ENCODE assay signal across 11 mouse cellular contexts in the genomic region with DNA sequence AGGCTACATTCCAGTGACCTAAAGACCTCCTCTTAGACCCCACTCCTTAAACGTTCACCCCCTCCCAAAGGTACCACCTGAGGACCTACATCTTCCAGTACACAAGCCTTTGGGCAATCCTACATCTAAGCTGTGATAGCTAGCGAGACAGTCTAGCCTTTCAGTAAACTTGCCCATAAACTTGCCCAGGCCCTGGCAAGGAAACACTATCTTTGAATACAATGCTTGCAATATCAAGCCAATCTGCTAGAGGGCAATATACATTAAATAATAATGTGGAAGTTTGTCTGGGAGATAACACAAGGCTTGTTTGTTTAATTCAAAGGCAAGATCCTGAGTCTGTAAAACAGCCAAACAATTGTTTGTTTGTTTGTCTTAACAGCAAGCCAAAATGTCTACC.
DNase-seq lines count a peak whose midpoint lies in the region; ATAC-seq and TF ChIP-seq lines count a peak whose summit lies in the region.
"Had no signal": no experiment of that assay in that cellular context is flagged by ENCODE, and none has a peak within 500 bp of the region (broad histone marks: within the 10 kb centered on the region; RNA-seq: fewer than 3 reads in every experiment).

No protein-coding gene starts in this region.

- H3K9me3 ChIP-seq in forebrain, embryonic 15.5 days = no peaks in the 10 kb centered on the region
- H3K9me3 ChIP-seq in forebrain, embryonic 11.5 days (ENCODE audit: control insufficient read depth, low read length) = no peaks in the 10 kb centered on the region
- H3K9me3 ChIP-seq: heart, embryonic 13.5 days had no signal

- peaks cover 6% of the 10 kb centered on the region for H3K4me1 ChIP-seq in forebrain, embryonic 15.5 days
- 0 out of 2 replicates have a peak, but pooled peaks cover 1% of the 10 kb centered on the region for H3K4me1 ChIP-seq in forebrain, embryonic 11.5 days (replicated peaks; ENCODE audit: control insufficient read depth, insufficient read depth, low read length)
- no peaks in the 10 kb centered on the region for H3K4me1 ChIP-seq in thymus, adult 2 months (replicated peaks; ENCODE audit: control insufficient read depth, insufficient read depth, low read length)
- H3K4me1 ChIP-seq: heart, embryonic 13.5 days had no signal

- H3K27me3 ChIP-seq in forebrain, embryonic 15.5 days = no peaks in the 10 kb centered on the region
- no peaks in the 10 kb centered on the region for H3K27me3 ChIP-seq in forebrain, embryonic 11.5 days (ENCODE audit: control insufficient read depth, insufficient read depth, low read length)
- no peaks in the 10 kb centered on the region for H3K27me3 ChIP-seq in thymus, adult 2 months (ENCODE audit: control insufficient read depth, insufficient read depth, low read length)
- H3K27me3 ChIP-seq: heart, embryonic 13.5 days had no signal

- no peak overlapping the region for H3K4me3 ChIP-seq in forebrain, embryonic 15.5 days
- no peak overlapping the region for H3K4me3 ChIP-seq in forebrain, embryonic 11.5 days (ENCODE audit: low read depth, low read length)
- H3K4me3 ChIP-seq in thymus, adult 2 months (ENCODE audit: control insufficient read depth, insufficient read depth, low read length) = no peak overlapping the region
- H3K4me3 ChIP-seq: heart, embryonic 13.5 days had no signal

- peak; percentile 51; the same call in 1 of the 2 replicates for ATAC-seq in forebrain, embryonic 15.5 days (replicated peaks)
- no peak for ATAC-seq in forebrain, embryonic 11.5 days (replicated peaks; ENCODE audit: low FRiP score)

- no peak for TF ChIP-seq POLR2A in thymus, adult 2 months (IDR thresholded peaks at IDR 0.05; ENCODE audit: control insufficient read depth, extremely low read depth, insufficient read depth, low read length, poor library complexity)

- no peak for TF ChIP-seq CTCF in thymus, adult 2 months (IDR thresholded peaks at IDR 0.05; ENCODE audit: borderline replicate concordance, control insufficient read depth, extremely low read depth, insufficient read depth, low read length, poor library complexity)

- H3K4me2 ChIP-seq in forebrain, embryonic 15.5 days (replicated peaks) = no peak overlapping the region
- no peak overlapping the region for H3K4me2 ChIP-seq in forebrain, embryonic 11.5 days (ENCODE audit: low read depth, low read length, severe bottlenecking)
- H3K4me2 ChIP-seq: heart, embryonic 13.5 days; liver, embryonic 11.5 days had no signal

- DNase-seq in forebrain, embryonic 11.5 days (ENCODE audit: low spot score) = no peak
- peak; percentile 45 for DNase-seq in layer of hippocampus, adult 9-10 months (ENCODE audit: low spot score)
- DNase-seq in layer of hippocampus, adult 9-11 months = no peak
- peak; percentile 42 for DNase-seq in MN1 (ENCODE audit: low spot score)
- DNase-seq in fibroblast of lung, adult 2 months (ENCODE audit: low read depth) = peak; percentile 19
- DNase-seq in thymus, adult 2 months = no peak
- DNase-seq in thymus, postnatal 4 days = no peak
- DNase-seq: right cerebral cortex, postnatal 25 days had no signal

- H3K9ac ChIP-seq in forebrain, embryonic 15.5 days (replicated peaks) = no peak overlapping the region
- no peak overlapping the region for H3K9ac ChIP-seq in forebrain, embryonic 11.5 days (ENCODE audit: low read length)
- H3K9ac ChIP-seq: heart, embryonic 13.5 days had no signal

- no peak overlapping the region for H3K27ac ChIP-seq in forebrain, embryonic 15.5 days (replicated peaks)
- no peak overlapping the region for H3K27ac ChIP-seq in forebrain, embryonic 11.5 days (ENCODE audit: low read depth, low read length)
- H3K27ac ChIP-seq in thymus, adult 2 months (ENCODE audit: control insufficient read depth, insufficient read depth, low read length) = no peak overlapping the region
- H3K27ac ChIP-seq: heart, embryonic 13.5 days had no signal

- no peaks in the 10 kb centered on the region for H3K36me3 ChIP-seq in forebrain, embryonic 15.5 days
- no peaks in the 10 kb centered on the region for H3K36me3 ChIP-seq in forebrain, embryonic 11.5 days (ENCODE audit: control insufficient read depth, insufficient read depth, low read length)
- H3K36me3 ChIP-seq in thymus, adult 2 months (ENCODE audit: control insufficient read depth, insufficient read depth, low read length) = no peaks in the 10 kb centered on the region
- H3K36me3 ChIP-seq: heart, embryonic 13.5 days had no signal

- WGBS in forebrain, embryonic 15.5 days = 40% methylated on average over 2 of the region's 2 CpGs
- 54% methylated on average over 2 of the region's 2 CpGs for WGBS in forebrain, embryonic 11.5 days
- 73% methylated on average over 2 of the region's 2 CpGs for WGBS in thymus, adult 2 months

Comparison
In these comparisons a context has a peak if more than half of its experiments do, and no peak if none do; other contexts are left out.
1. DNase-seq: peak in layer of hippocampus, adult 9-10 months (single experiment), MN1 (single experiment) and fibroblast of lung, adult 2 months (single experiment); none in forebrain, embryonic 11.5 days (single experiment), layer of hippocampus, adult 9-11 months (single experiment), thymus, adult 2 months (single experiment) and thymus, postnatal 4 days (single experiment).